Mouse (Mus musculus) hindbrain, embryonic 12.5 days (tissue): ENCODE results near the gene Gm38392. TPM values are rescaled to one million over a fixed set of nuclear protein-coding genes. Genes with fewer than 3 reads are reported as not detected.
"Not testable (repeated sequence)": the region's sequence is repeated elsewhere in the genome, so short reads cannot be mapped to it uniquely, and the experiment has no call there.

ENCODE experiments used
- ATAC-seq: fragments of 200-750 bp; cut with Nextera tagmentation; 2 replicates; pipeline ENCODE4 v1.8.0; 2017; ENCODE audit warnings: moderate TSS enrichment; ENCODE audit not compliant: low FRiP score
- H3K27ac ChIP-seq: fragments of 300-500 bp; sonication (generic); 2 replicates; pipeline ENCODE4 v1.5.1; 2016; ENCODE audit warnings: mild to moderate bottlenecking
- H3K27me3 ChIP-seq: fragments of 300-500 bp; sonication (generic); 2 replicates; pipeline ENCODE4 v1.6.1; 2016; ENCODE audit warnings: mild to moderate bottlenecking
- H3K36me3 ChIP-seq: fragments of 300-500 bp; sonication (generic); 2 replicates; pipeline ENCODE4 v1.6.1; 2016; ENCODE audit warnings: mild to moderate bottlenecking
- H3K4me1 ChIP-seq: fragments of 300-500 bp; sonication (generic); 2 replicates; pipeline ENCODE4 v1.6.1; 2016
- H3K4me2 ChIP-seq: fragments of 300-500 bp; sonication (generic); replicated peaks from 2 replicates; pipeline ENCODE4 v1.6.1; 2016; ENCODE audit warnings: mild to moderate bottlenecking
- H3K4me3 ChIP-seq: fragments of 300-500 bp; sonication (generic); 2 replicates; pipeline ENCODE4 v1.5.1; 2016; ENCODE audit warnings: mild to moderate bottlenecking
- H3K9ac ChIP-seq: fragments of 300-500 bp; sonication (generic); 2 replicates; pipeline ENCODE4 v1.6.1; 2016; ENCODE audit warnings: mild to moderate bottlenecking, moderate library complexity
- H3K9me3 ChIP-seq: fragments of 300-500 bp; sonication (generic); replicated peaks from 2 replicates; pipeline ENCODE4 v1.6.1; 2016; ENCODE audit warnings: mild to moderate bottlenecking
- WGBS: fragments of 180-500 bp; shearing (Covaris S2); methylation state at CpG from one replicate; pipeline ENCODE4 v1.1.7; 2016; 5-methylcytosine and 5-hydroxymethylcytosine counted together
- polyA plus RNA-seq: library from polyadenylated mRNA; unstranded; fragments of >200 nt; fragmentation: Nextera tagmentation; extraction: Ambion mirVana; gene quantifications from 2 replicates; pipeline ENCODE4 v1.2.1, GENCODE M21; 2016

The Gm38392 gene
- polyA plus RNA-seq, 1 experiment from 2014 or later, result not detected

- Histone ChIP-seq H3K9ac (peak overlapping the region; percentile 59), H3K9me3 (no peaks in the 10 kb centered on the region), H3K36me3 (peaks cover 17% of the 10 kb centered on the region), H3K4me2 (peak overlapping the region; percentile 59), H3K4me3 (peak overlapping the region; percentile 83), H3K4me1 (peaks cover 16% of the 10 kb centered on the region), H3K27ac (peak overlapping the region; percentile 87), H3K27me3 (no peaks in the 10 kb centered on the region)
- 1% methylated on average over 12 of the region's 12 CpGs for WGBS
- peak; percentile 39 for ATAC-seq
These were observed 9.1 kb upstream of the Gm38392 start for GRCm38 (mm10) chr3:88296110-88296560.

GRCm38 (mm10) chr3:88295272-88295671 is 8.3 kb upstream of the Gm38392 start:
- H3K4me1 ChIP-seq, result peaks cover 16% of the 10 kb centered on the region
- H3K27me3 ChIP-seq, ATAC-seq, H3K27ac ChIP-seq, H3K36me3 ChIP-seq, H3K9me3 ChIP-seq: not testable (repeated sequence)
- H3K9ac ChIP-seq, result peak overlapping the region; percentile 27; the same call in 1 of the 2 replicates
- WGBS, result 67% methylated on average over 1 of the region's 1 CpGs
- peak overlapping the region; percentile 83; the same call in 1 of the 2 replicates for H3K4me3 ChIP-seq
- peak overlapping the region; percentile 59 for H3K4me2 ChIP-seq

GRCm38 (mm10) chr3:88291970-88292369 is 5.0 kb upstream of the Gm38392 start:
- H3K27ac ChIP-seq, result no peak overlapping the region
- ATAC-seq, result no peak
- no peak overlapping the region for H3K4me3 ChIP-seq
- H3K4me2 ChIP-seq, result no peak overlapping the region
- H3K27me3 ChIP-seq, result no peaks in the 10 kb centered on the region
- 50% methylated on average over 4 of the region's 4 CpGs for WGBS
- no peaks in the 10 kb centered on the region for H3K9me3 ChIP-seq
- peaks cover 6% of the 10 kb centered on the region for H3K4me1 ChIP-seq
- no peaks in the 10 kb centered on the region for H3K36me3 ChIP-seq
- no peak overlapping the region for H3K9ac ChIP-seq

- H3K4me1 ChIP-seq, H3K36me3 ChIP-seq, H3K27ac ChIP-seq, ATAC-seq, H3K4me3 ChIP-seq, H3K4me2 ChIP-seq, H3K27me3 ChIP-seq, H3K9me3 ChIP-seq, H3K9ac ChIP-seq: not testable (repeated sequence)
- WGBS, result 86% methylated on average over 10 of the region's 10 CpGs
These were observed 1.2 kb upstream of the Gm38392 start for GRCm38 (mm10) chr3:88288133-88288713.

- not testable (repeated sequence) for H3K9me3 ChIP-seq, H3K27ac ChIP-seq, H3K4me1 ChIP-seq, H3K4me2 ChIP-seq, H3K27me3 ChIP-seq, H3K36me3 ChIP-seq, ATAC-seq, H3K9ac ChIP-seq, H3K4me3 ChIP-seq
- no CpG with 5 or more reads among the region's 2 CpGs for WGBS
These were observed 1.5 kb downstream of the Gm38392 start for GRCm38 (mm10) chr3:88285565-88285895.

- H3K9ac ChIP-seq, H3K27me3 ChIP-seq, H3K4me3 ChIP-seq, H3K4me2 ChIP-seq, ATAC-seq, H3K27ac ChIP-seq, H3K9me3 ChIP-seq, H3K36me3 ChIP-seq, H3K4me1 ChIP-seq: not testable (repeated sequence)
- WGBS, result 98% methylated on average over 14 of the region's 14 CpGs
These were observed 2.0 kb downstream of the Gm38392 start for GRCm38 (mm10) chr3:88284815-88285564.

GRCm38 (mm10) chr3:88281141-88281916 is 5.7 kb downstream of the Gm38392 start:
- H3K4me3 ChIP-seq, result not testable (repeated sequence)
- 67% methylated on average over 11 of the region's 11 CpGs for WGBS

GRCm38 (mm10) chr3:88280035-88280434 is 7.0 kb downstream of the Gm38392 start:
- 84% methylated on average over 2 of the region's 2 CpGs for WGBS
- H3K36me3 ChIP-seq, result no peaks in the 10 kb centered on the region
- H3K9ac ChIP-seq, result no peak overlapping the region
- H3K4me2 ChIP-seq, result no peak overlapping the region
- H3K9me3 ChIP-seq, result no peaks in the 10 kb centered on the region
- no peaks in the 10 kb centered on the region for H3K4me1 ChIP-seq
- no peaks in the 10 kb centered on the region for H3K27me3 ChIP-seq
- H3K4me3 ChIP-seq, result no peak overlapping the region
- H3K27ac ChIP-seq, result no peak overlapping the region
- no peak for ATAC-seq

More at GRCm38 (mm10) chr3:88281141-88281916, 5.7 kb downstream of the Gm38392 start:
- H3K4me1 ChIP-seq, H3K9ac ChIP-seq, H3K27ac ChIP-seq, ATAC-seq, H3K36me3 ChIP-seq, H3K9me3 ChIP-seq, H3K27me3 ChIP-seq, H3K4me2 ChIP-seq: not testable (repeated sequence)

- Histone ChIP-seq H3K27ac (no peak overlapping the region), H3K4me1 (no peaks in the 10 kb centered on the region), H3K9ac (no peak overlapping the region), H3K4me3 (no peak overlapping the region), H3K36me3 (no peaks in the 10 kb centered on the region), H3K9me3 (no peaks in the 10 kb centered on the region), H3K4me2 (no peak overlapping the region), H3K27me3 (no peaks in the 10 kb centered on the region)
- ATAC-seq, result no peak
- WGBS, result 42% methylated on average over 7 of the region's 7 CpGs
These were observed 10.4 kb downstream of the Gm38392 start for GRCm38 (mm10) chr3:88276529-88277143.

- H3K4me3 ChIP-seq, result no peak overlapping the region
- WGBS, result 90% methylated on average over 2 of the region's 2 CpGs
- no peaks in the 10 kb centered on the region for H3K27me3 ChIP-seq
- H3K36me3 ChIP-seq, result no peaks in the 10 kb centered on the region
- H3K9ac ChIP-seq, result no peak overlapping the region
- no peak overlapping the region for H3K27ac ChIP-seq
- no peak for ATAC-seq
- H3K4me2 ChIP-seq, result no peak overlapping the region
- H3K4me1 ChIP-seq, result no peaks in the 10 kb centered on the region
- no peaks in the 10 kb centered on the region for H3K9me3 ChIP-seq
These were observed 10.9 kb downstream of the Gm38392 start for GRCm38 (mm10) chr3:88276121-88276520.

- Histone ChIP-seq H3K36me3 (no peaks in the 10 kb centered on the region), H3K4me3 (no peak overlapping the region), H3K9me3 (no peaks in the 10 kb centered on the region), H3K4me1 (no peaks in the 10 kb centered on the region), H3K27ac (no peak overlapping the region), H3K27me3 (no peaks in the 10 kb centered on the region), H3K9ac (no peak overlapping the region), H3K4me2 (no peak overlapping the region)
- 92% methylated on average over 4 of the region's 4 CpGs for WGBS
- no peak for ATAC-seq
These were observed 13.0 kb downstream of the Gm38392 start for GRCm38 (mm10) chr3:88274002-88274401.

GRCm38 (mm10) chr3:88271859-88272258 is 15.2 kb downstream of the Gm38392 start:
- Histone ChIP-seq H3K36me3 (no peaks in the 10 kb centered on the region), H3K4me2 (no peak overlapping the region), H3K9me3 (no peaks in the 10 kb centered on the region), H3K4me3 (no peak overlapping the region), H3K27me3 (no peaks in the 10 kb centered on the region), H3K27ac (no peak overlapping the region), H3K9ac (no peak overlapping the region), H3K4me1 (no peaks in the 10 kb centered on the region)
- ATAC-seq, result no peak
- WGBS, result 90% methylated on average over 3 of the region's 3 CpGs
